Mouse (Mus musculus): ENCODE results near the gene Pcnx. TPM values are rescaled to one million over a fixed set of nuclear protein-coding genes. Genes with fewer than 3 reads are reported as not detected.

The Pcnx gene
- polyA plus RNA-seq, 1 experiment from 2014 or later = 8.6 TPM

GRCm38 (mm10) chr12:81904456-81904855 is 44.6 kb downstream of the Pcnx start:
- ATAC-seq (replicated peaks; ENCODE audit: insufficient number of reproducible peaks, insufficient read depth, low FRiP score, low read depth) = no peak
- H3K27ac ChIP-seq = no peak overlapping the region
- no peak overlapping the region for H3K9ac ChIP-seq
- peaks cover 9% of the 10 kb centered on the region; the same call in 1 of the 2 replicates for H3K36me3 ChIP-seq
- no peak overlapping the region for H3K4me3 ChIP-seq
- peaks cover 9% of the 10 kb centered on the region for H3K4me1 ChIP-seq (replicated peaks)
- H3K9me3 ChIP-seq (replicated peaks) = no peaks in the 10 kb centered on the region
- H3K27me3 ChIP-seq = no peaks in the 10 kb centered on the region
- H3K4me2 ChIP-seq = no peak overlapping the region
- 77% methylated on average over 2 of the region's 2 CpGs for WGBS

- no peak overlapping the region for H3K27ac ChIP-seq
- H3K4me1 ChIP-seq (replicated peaks) = peaks cover 13% of the 10 kb centered on the region
- no peaks in the 10 kb centered on the region for H3K9me3 ChIP-seq (replicated peaks)
- no peak overlapping the region for H3K4me3 ChIP-seq
- no peak overlapping the region for H3K9ac ChIP-seq
- 86% methylated on average over 2 of the region's 2 CpGs for WGBS
- 0 out of 2 replicates have a peak, but pooled peaks cover 9% of the 10 kb centered on the region for H3K36me3 ChIP-seq
- H3K4me2 ChIP-seq = no peak overlapping the region
- no peaks in the 10 kb centered on the region for H3K27me3 ChIP-seq
- no peak for ATAC-seq (replicated peaks; ENCODE audit: insufficient number of reproducible peaks, insufficient read depth, low FRiP score, low read depth)
Observed at GRCm38 (mm10) chr12:81905865-81906264, 46.0 kb downstream of the Pcnx start.

GRCm38 (mm10) chr12:81907741-81908357 is 48.0 kb downstream of the Pcnx start:
- Histone ChIP-seq H3K4me1 (replicated peaks) (peaks cover 4% of the 10 kb centered on the region; the same call in 1 of the 2 replicates), H3K9ac (no peak overlapping the region), H3K9me3 (replicated peaks) (no peaks in the 10 kb centered on the region), H3K36me3 (0 out of 2 replicates have a peak, but pooled peaks cover 9% of the 10 kb centered on the region), H3K4me2 (no peak overlapping the region), H3K27me3 (no peaks in the 10 kb centered on the region), H3K27ac (no peak overlapping the region), H3K4me3 (no peak overlapping the region)
- no peak for ATAC-seq (replicated peaks; ENCODE audit: insufficient number of reproducible peaks, insufficient read depth, low FRiP score, low read depth)
- WGBS = 60% methylated on average over 4 of the region's 4 CpGs

- 84% methylated on average over 5 of the region's 5 CpGs for WGBS
- Histone ChIP-seq H3K9me3 (replicated peaks) (no peaks in the 10 kb centered on the region), H3K9ac (no peak overlapping the region), H3K4me2 (no peak overlapping the region), H3K27me3 (no peaks in the 10 kb centered on the region), H3K27ac (no peak overlapping the region), H3K4me1 (replicated peaks) (peaks cover 4% of the 10 kb centered on the region; the same call in 1 of the 2 replicates), H3K36me3 (peaks cover 19% of the 10 kb centered on the region), H3K4me3 (no peak overlapping the region)
- no peak for ATAC-seq (replicated peaks; ENCODE audit: insufficient number of reproducible peaks, insufficient read depth, low FRiP score, low read depth)
Observed at GRCm38 (mm10) chr12:81910439-81910838, 50.6 kb downstream of the Pcnx start.

- H3K4me2 ChIP-seq = no peak overlapping the region
- 51% methylated on average over 2 of the region's 2 CpGs for WGBS
- no peak for ATAC-seq (replicated peaks; ENCODE audit: insufficient number of reproducible peaks, insufficient read depth, low FRiP score, low read depth)
- no peaks in the 10 kb centered on the region for H3K27me3 ChIP-seq
- no peak overlapping the region for H3K9ac ChIP-seq
- peaks cover 3% of the 10 kb centered on the region; the same call in 1 of the 2 replicates for H3K4me1 ChIP-seq (replicated peaks)
- H3K9me3 ChIP-seq (replicated peaks) = no peaks in the 10 kb centered on the region
- peaks cover 38% of the 10 kb centered on the region for H3K36me3 ChIP-seq
- H3K4me3 ChIP-seq = no peak overlapping the region
- no peak overlapping the region for H3K27ac ChIP-seq
Observed at GRCm38 (mm10) chr12:81915176-81915950, 55.5 kb downstream of the Pcnx start.

- WGBS = 86% methylated on average over 12 of the region's 12 CpGs
- no peak overlapping the region for H3K4me3 ChIP-seq
- no peak for ATAC-seq (replicated peaks; ENCODE audit: insufficient number of reproducible peaks, insufficient read depth, low FRiP score, low read depth)
- H3K9me3 ChIP-seq (replicated peaks) = no peaks in the 10 kb centered on the region
- no peak overlapping the region for H3K9ac ChIP-seq
- H3K36me3 ChIP-seq = peaks cover 34% of the 10 kb centered on the region
- H3K4me2 ChIP-seq = no peak overlapping the region
- peaks cover 8% of the 10 kb centered on the region for H3K4me1 ChIP-seq (replicated peaks)
- no peaks in the 10 kb centered on the region for H3K27me3 ChIP-seq
- H3K27ac ChIP-seq = no peak overlapping the region
Observed at GRCm38 (mm10) chr12:81918346-81918745, 58.5 kb downstream of the Pcnx start.

- Histone ChIP-seq H3K4me2 (no peak overlapping the region), H3K36me3 (peaks cover 31% of the 10 kb centered on the region), H3K4me1 (replicated peaks) (peaks cover 8% of the 10 kb centered on the region), H3K4me3 (no peak overlapping the region), H3K9ac (no peak overlapping the region), H3K27me3 (no peaks in the 10 kb centered on the region), H3K27ac (no peak overlapping the region), H3K9me3 (replicated peaks) (no peaks in the 10 kb centered on the region)
- ATAC-seq (replicated peaks; ENCODE audit: insufficient number of reproducible peaks, insufficient read depth, low FRiP score, low read depth) = no peak
- 90% methylated on average over 14 of the region's 14 CpGs for WGBS
Observed at GRCm38 (mm10) chr12:81918886-81919285, 59.1 kb downstream of the Pcnx start.

GRCm38 (mm10) chr12:81920027-81920426 is 60.2 kb downstream of the Pcnx start:
- H3K4me3 ChIP-seq = no peak overlapping the region
- no peaks in the 10 kb centered on the region for H3K27me3 ChIP-seq
- peaks cover 8% of the 10 kb centered on the region for H3K4me1 ChIP-seq (replicated peaks)
- no peak overlapping the region for H3K27ac ChIP-seq
- H3K4me2 ChIP-seq = no peak overlapping the region
- H3K9ac ChIP-seq = no peak overlapping the region
- no peaks in the 10 kb centered on the region for H3K9me3 ChIP-seq (replicated peaks)
- H3K36me3 ChIP-seq = peaks cover 27% of the 10 kb centered on the region
- no peak for ATAC-seq (replicated peaks; ENCODE audit: insufficient number of reproducible peaks, insufficient read depth, low FRiP score, low read depth)
- WGBS = 71% methylated on average over 10 of the region's 10 CpGs

- Histone ChIP-seq H3K36me3 (peaks cover 27% of the 10 kb centered on the region), H3K27ac (no peak overlapping the region), H3K4me2 (no peak overlapping the region), H3K9ac (no peak overlapping the region), H3K4me3 (no peak overlapping the region), H3K4me1 (replicated peaks) (peaks cover 8% of the 10 kb centered on the region), H3K27me3 (no peaks in the 10 kb centered on the region), H3K9me3 (replicated peaks) (no peaks in the 10 kb centered on the region)
- ATAC-seq (replicated peaks; ENCODE audit: insufficient number of reproducible peaks, insufficient read depth, low FRiP score, low read depth) = no peak
- 87% methylated on average over 2 of the region's 2 CpGs for WGBS
Observed at GRCm38 (mm10) chr12:81920614-81921013, 60.8 kb downstream of the Pcnx start.

GRCm38 (mm10) chr12:81921785-81922184 is 62.0 kb downstream of the Pcnx start:
- Histone ChIP-seq H3K4me1 (replicated peaks) (peaks cover 8% of the 10 kb centered on the region), H3K9me3 (replicated peaks) (no peaks in the 10 kb centered on the region), H3K9ac (no peak overlapping the region), H3K27me3 (no peaks in the 10 kb centered on the region), H3K27ac (no peak overlapping the region), H3K4me2 (no peak overlapping the region), H3K36me3 (peaks cover 27% of the 10 kb centered on the region), H3K4me3 (no peak overlapping the region)
- ATAC-seq (replicated peaks; ENCODE audit: insufficient number of reproducible peaks, insufficient read depth, low FRiP score, low read depth) = no peak
- 71% methylated on average over 4 of the region's 4 CpGs for WGBS

GRCm38 (mm10) chr12:81922838-81923237 is 63.0 kb downstream of the Pcnx start:
- no peak for ATAC-seq (replicated peaks; ENCODE audit: insufficient number of reproducible peaks, insufficient read depth, low FRiP score, low read depth)
- H3K27ac ChIP-seq = peak overlapping the region; percentile 33
- WGBS = 42% methylated on average over 3 of the region's 3 CpGs

More at GRCm38 (mm10) chr12:81922838-81923237, 63.0 kb downstream of the Pcnx start:
- peaks cover 21% of the 10 kb centered on the region for H3K36me3 ChIP-seq
- no peak overlapping the region for H3K9ac ChIP-seq
- no peaks in the 10 kb centered on the region for H3K9me3 ChIP-seq (replicated peaks)
- H3K27me3 ChIP-seq = no peaks in the 10 kb centered on the region
- no peak overlapping the region for H3K4me2 ChIP-seq
- no peak overlapping the region for H3K4me3 ChIP-seq
- peaks cover 11% of the 10 kb centered on the region for H3K4me1 ChIP-seq (replicated peaks)

Data from heart, embryonic 15.5 days (tissue).